1 mouse cellular context compared by ENCODE assay signal in genomic region chr3:96663432-96664239, GRCm38 (mm10).
TF ChIP-seq lines count a peak whose summit lies in the region.

No protein-coding gene starts in this region.

TF ChIP-seq in CH12.LX, 34 proteins besides CTCF, POLR2A, EP300 and RAD21:
- TF ChIP-seq ELF1 (IDR thresholded peaks at IDR 0.05; ENCODE audit: low read depth, low read length): no peak
- no peak for TF ChIP-seq ETS1 (conservative IDR thresholded peaks at IDR 0.05; ENCODE audit: low read depth, low read length)
- no peak for TF ChIP-seq GABPA (IDR thresholded peaks at IDR 0.05; ENCODE audit: insufficient replicate concordance, low read depth, low read length)
- no peak for TF ChIP-seq ZMIZ1 (IDR thresholded peaks at IDR 0.05; ENCODE audit: low read depth, low read length)
- TF ChIP-seq MEF2A (IDR thresholded peaks at IDR 0.05; ENCODE audit: borderline replicate concordance, low read depth, low read length): 0 out of 2 replicates have a peak, but pooled peaks have one; percentile 17
- no peak for TF ChIP-seq MXI1 (IDR thresholded peaks at IDR 0.05; ENCODE audit: low read depth, low read length)
- no peak for TF ChIP-seq PAX5 (IDR thresholded peaks at IDR 0.05; ENCODE audit: low read length)
- TF ChIP-seq HCFC1 (IDR thresholded peaks at IDR 0.05; ENCODE audit: low read depth, low read length): no peak
- TF ChIP-seq CHD1 (IDR thresholded peaks at IDR 0.05; ENCODE audit: low read depth, low read length): no peak
- TF ChIP-seq MAZ (IDR thresholded peaks at IDR 0.05; ENCODE audit: low read depth, low read length): peak; percentile 65; the same call in 1 of the 2 replicates
- 0 out of 2 replicates have a peak, but pooled peaks have one; percentile 29 for TF ChIP-seq NELFE (IDR thresholded peaks at IDR 0.05; ENCODE audit: low read depth, low read length)
- TF ChIP-seq SMC3 (IDR thresholded peaks at IDR 0.05; ENCODE audit: low read depth, low read length): peak; percentile 67
- TF ChIP-seq TCF12 (IDR thresholded peaks at IDR 0.05; ENCODE audit: low read depth, low read length): 0 out of 2 replicates have a peak, but pooled peaks have one; percentile 17
- no peak for TF ChIP-seq MYC (IDR thresholded peaks at IDR 0.05; ENCODE audit: low read depth, low read length)
- no peak for TF ChIP-seq RCOR1 (conservative IDR thresholded peaks at IDR 0.05; ENCODE audit: low read depth, low read length)
